ENCODE assay signal across 31 mouse cellular contexts in genomic region chrX:11239066-11239465, GRCm38 (mm10). TPM values are rescaled to one million over a fixed set of nuclear protein-coding genes. Genes with fewer than 3 reads are reported as not detected.
DNase-seq lines count a peak whose midpoint lies in the region; ATAC-seq and TF ChIP-seq lines count a peak whose summit lies in the region.
"Had no signal": no experiment of that assay in that cellular context is flagged by ENCODE, and none has a peak within 500 bp of the region (broad histone marks: within the 10 kb centered on the region; RNA-seq: fewer than 3 reads in every experiment).

No protein-coding gene starts in this region.

- H3K9me3 ChIP-seq in lung, postnatal 0 days (ENCODE audit: low read length) = no peaks in the 10 kb centered on the region
- H3K9me3 ChIP-seq in heart, embryonic 11.5 days (replicated peaks; ENCODE audit: control insufficient read depth, low read length) = no peaks in the 10 kb centered on the region
- H3K9me3 ChIP-seq: embryonic facial prominence, embryonic 12.5 days; embryonic facial prominence, embryonic 15.5 days; heart, embryonic 13.5 days; hindbrain, embryonic 12.5 days; hindbrain, embryonic 15.5 days had no signal

- WGBS in lung, postnatal 0 days = 79% methylated on average over 1 of the region's 1 CpGs
- WGBS in heart, embryonic 11.5 days (ENCODE audit: insufficient replicate concordance) = 65% methylated on average over 1 of the region's 1 CpGs

- no peak for TF ChIP-seq CTCF in lung, postnatal 0 days (IDR thresholded peaks at IDR 0.05)

- TF ChIP-seq EP300 in lung, postnatal 0 days (IDR thresholded peaks at IDR 0.05) = no peak

- no peak overlapping the region for H3K4me3 ChIP-seq in lung, postnatal 0 days (ENCODE audit: low read depth, low read length)
- no peak overlapping the region for H3K4me3 ChIP-seq in heart, embryonic 11.5 days (ENCODE audit: low read depth, low read length)
- H3K4me3 ChIP-seq: embryonic facial prominence, embryonic 12.5 days; embryonic facial prominence, embryonic 15.5 days; gastrocnemius, adult 2 months; heart, embryonic 13.5 days; hindbrain, embryonic 12.5 days; hindbrain, embryonic 15.5 days had no signal

- H3K36me3 ChIP-seq in lung, postnatal 0 days (ENCODE audit: insufficient read depth, low read length) = no peaks in the 10 kb centered on the region
- no peaks in the 10 kb centered on the region for H3K36me3 ChIP-seq in heart, embryonic 11.5 days (ENCODE audit: control insufficient read depth, insufficient read depth, low read length)
- H3K36me3 ChIP-seq: embryonic facial prominence, embryonic 12.5 days; embryonic facial prominence, embryonic 15.5 days; heart, embryonic 13.5 days; hindbrain, embryonic 12.5 days; hindbrain, embryonic 15.5 days had no signal

- H3K4me2 ChIP-seq in lung, postnatal 0 days (replicated peaks; ENCODE audit: low read depth, low read length) = no peak overlapping the region
- H3K4me2 ChIP-seq in heart, embryonic 11.5 days = no peak overlapping the region
- H3K4me2 ChIP-seq: embryonic facial prominence, embryonic 12.5 days; embryonic facial prominence, embryonic 15.5 days; heart, embryonic 13.5 days; hindbrain, embryonic 12.5 days; hindbrain, embryonic 15.5 days had no signal

- intact Hi-C loops in left cerebral cortex, postnatal 14 days (cut with DNase I) = no loop called here

- no peaks in the 10 kb centered on the region for H3K4me1 ChIP-seq in lung, postnatal 0 days (ENCODE audit: insufficient read depth, low read depth, low read length)
- no peaks in the 10 kb centered on the region for H3K4me1 ChIP-seq in heart, embryonic 11.5 days (ENCODE audit: control insufficient read depth, insufficient read depth, low read length)
- H3K4me1 ChIP-seq: embryonic facial prominence, embryonic 12.5 days; embryonic facial prominence, embryonic 15.5 days; heart, embryonic 13.5 days; hindbrain, embryonic 12.5 days; hindbrain, embryonic 15.5 days had no signal

- peak; percentile 3 for DNase-seq in lung, postnatal 36 days
- DNase-seq in lung, postnatal 0 days (ENCODE audit: low spot score) = no peak
- no peak for DNase-seq in left cerebral cortex, postnatal 14 days (ENCODE audit: low spot score in 2 of 2)
- DNase-seq: adrenal gland, adult 2 months; adrenal gland, postnatal 25 days; cerebellum, adult 11-12 months; cerebellum, adult 9-10 months; cerebellum, postnatal 14 days; forebrain, postnatal 0 days; gastrocnemius, adult 2 months; gastrocnemius, postnatal 14 days; heart, adult 18-20 months; heart, postnatal 14 days; heart, postnatal 4 days had no signal

- no peak overlapping the region for H3K9ac ChIP-seq in lung, postnatal 0 days (replicated peaks; ENCODE audit: low read depth)
- no peak overlapping the region for H3K9ac ChIP-seq in heart, embryonic 11.5 days (ENCODE audit: low read depth, low read length)
- H3K9ac ChIP-seq: embryonic facial prominence, embryonic 12.5 days; embryonic facial prominence, embryonic 15.5 days; forebrain, postnatal 0 days; heart, embryonic 13.5 days; hindbrain, embryonic 12.5 days; hindbrain, embryonic 15.5 days had no signal

- H3K27me3 ChIP-seq in lung, postnatal 0 days (replicated peaks; ENCODE audit: insufficient read depth, low read length) = no peaks in the 10 kb centered on the region
- H3K27me3 ChIP-seq in heart, embryonic 11.5 days (ENCODE audit: control insufficient read depth, insufficient read depth, low read length) = no peaks in the 10 kb centered on the region
- H3K27me3 ChIP-seq: embryonic facial prominence, embryonic 12.5 days; embryonic facial prominence, embryonic 15.5 days had no signal

- no peak for ATAC-seq in lung, postnatal 0 days
- peak; percentile 99 for ATAC-seq in granulocyte monocyte progenitor cell, adult 5-6 weeks (replicated peaks; ENCODE audit: poor library complexity, severe bottlenecking)
- ATAC-seq in megakaryocyte progenitor cell, adult 5-6 weeks (replicated peaks; ENCODE audit: poor library complexity) = peak; percentile 90
- no peak for ATAC-seq in heart, embryonic 11.5 days (replicated peaks; ENCODE audit: insufficient number of reproducible peaks, low FRiP score, low TSS enrichment)
- ATAC-seq: forebrain, embryonic 14.5 days; forebrain, postnatal 0 days; Patski had no signal

- H3K27ac ChIP-seq in lung, postnatal 0 days (ENCODE audit: low read length) = no peak overlapping the region
- no peak overlapping the region for H3K27ac ChIP-seq in heart, embryonic 11.5 days (ENCODE audit: low read depth, low read length)
- H3K27ac ChIP-seq: embryonic facial prominence, embryonic 12.5 days; embryonic facial prominence, embryonic 15.5 days; gastrocnemius, adult 2 months; heart, embryonic 13.5 days; hindbrain, embryonic 12.5 days; hindbrain, embryonic 15.5 days had no signal

RNA-seq across cellular contexts. Expression of gene H2al1a, which starts 60.0 kb away (rescaled TPM):
- polyA plus RNA-seq in lung, postnatal 0 days (2015; fragmentation: Nextera tagmentation; extraction: Ambion mirVana) = not detected in 2 replicates
- total RNA-seq in granulocyte monocyte progenitor cell, adult 5-6 weeks (2014; fragmentation: Nextera tagmentation) = not detected in 2 replicates
- not detected in 2 replicates for total RNA-seq in granulocyte monocyte progenitor cell, adult 5-6 weeks (2017)
- total RNA-seq in megakaryocyte progenitor cell, adult 5-6 weeks (2015) = not detected in 2 replicates
- not detected in 2 replicates for total RNA-seq in megakaryocyte progenitor cell, adult 5-6 weeks (2017)
- total RNA-seq in left cerebral cortex, postnatal 14 days (2021) = not detected
- polyA plus RNA-seq in heart, embryonic 11.5 days (2014; fragmentation: Nextera tagmentation; extraction: Ambion mirVana) = not detected in 2 replicates
- total RNA-seq: adrenal gland, adult 2 months; adrenal gland, postnatal 25 days; ES-E14; forebrain, postnatal 0 days; gastrocnemius, adult 2 months; gastrocnemius, postnatal 14 days; gastrocnemius, postnatal 4 days; heart, adult 18-20 months; heart, postnatal 14 days; heart, postnatal 4 days had no signal
- polyA plus RNA-seq: adrenal gland, adult 2 months; brain, embryonic 14.5 days; embryonic facial prominence, embryonic 12.5 days; embryonic facial prominence, embryonic 15.5 days; forebrain, embryonic 11.5 days; forebrain, embryonic 14.5 days; forebrain, postnatal 0 days; frontal cortex, adult 2 months; heart, embryonic 13.5 days; heart, embryonic 16.5 days; hindbrain, embryonic 12.5 days; hindbrain, embryonic 15.5 days; intestine, embryonic 14.5 days; Patski had no signal

Comparison
In these comparisons a context has a peak if more than half of its experiments do, and no peak if none do; other contexts are left out.
1. ATAC-seq: peak in granulocyte monocyte progenitor cell, adult 5-6 weeks (single experiment) and megakaryocyte progenitor cell, adult 5-6 weeks (single experiment); none in lung, postnatal 0 days (single experiment) and heart, embryonic 11.5 days (single experiment).